Mouse (Mus musculus) frontal cortex, adult (tissue): Measurements from ENCODE around the gene Hcn1.

Experiments
- ATAC-seq: cut with Nextera tagmentation; 2 replicates; pipeline ENCODE4 v1.9.2; 2017; ENCODE audit warnings: mild to moderate bottlenecking, moderate library complexity, mixed read lengths; ENCODE audit not compliant: low TSS enrichment

Gene Hcn1

DNA sequence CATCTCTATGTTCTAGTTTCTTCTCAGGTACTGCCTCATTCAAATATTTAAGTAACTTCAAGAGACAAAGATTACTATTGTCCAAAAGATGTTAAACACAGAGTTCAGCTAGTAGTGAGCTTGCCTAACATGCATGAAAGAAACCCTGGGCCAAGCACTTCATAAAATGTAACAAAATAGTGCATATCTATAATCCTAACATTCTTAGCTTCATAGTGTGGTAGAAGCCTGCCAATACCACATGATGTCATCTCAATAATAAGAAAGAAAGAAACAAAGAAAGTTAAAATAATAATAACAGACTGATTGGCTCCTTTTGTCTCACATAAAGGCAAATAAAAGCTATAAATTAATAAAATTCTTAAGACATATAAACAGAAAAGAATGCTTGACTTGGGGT lies 103.5 kb downstream of the Hcn1 start:
- no peak for ATAC-seq

GRCm38 (mm10) chr13:117705997-117706396 lies 103.9 kb downstream of the Hcn1 start:
- no peak for ATAC-seq

DNA sequence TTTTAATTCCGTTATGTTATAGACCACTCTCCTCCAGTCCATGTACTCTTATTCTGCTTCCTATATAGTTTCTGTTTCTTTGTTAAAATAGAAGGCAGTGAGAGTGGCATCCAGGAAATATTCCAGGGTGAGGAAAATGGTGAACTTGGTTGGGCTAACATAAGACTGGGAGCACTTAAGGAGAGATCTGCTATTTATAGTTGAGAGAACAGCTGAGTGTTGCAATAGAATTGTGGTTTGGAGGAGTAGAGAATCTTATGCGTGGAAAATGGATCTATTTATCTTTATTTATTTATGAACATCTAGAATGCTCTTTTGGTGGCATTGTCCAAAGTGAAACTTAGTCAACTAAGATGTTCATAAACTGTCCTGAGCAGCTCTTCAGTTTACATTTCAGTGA lies 104.4 kb downstream of the Hcn1 start:
- 0 out of 2 replicates have a peak, but pooled peaks have one; percentile 17 for ATAC-seq

DNA sequence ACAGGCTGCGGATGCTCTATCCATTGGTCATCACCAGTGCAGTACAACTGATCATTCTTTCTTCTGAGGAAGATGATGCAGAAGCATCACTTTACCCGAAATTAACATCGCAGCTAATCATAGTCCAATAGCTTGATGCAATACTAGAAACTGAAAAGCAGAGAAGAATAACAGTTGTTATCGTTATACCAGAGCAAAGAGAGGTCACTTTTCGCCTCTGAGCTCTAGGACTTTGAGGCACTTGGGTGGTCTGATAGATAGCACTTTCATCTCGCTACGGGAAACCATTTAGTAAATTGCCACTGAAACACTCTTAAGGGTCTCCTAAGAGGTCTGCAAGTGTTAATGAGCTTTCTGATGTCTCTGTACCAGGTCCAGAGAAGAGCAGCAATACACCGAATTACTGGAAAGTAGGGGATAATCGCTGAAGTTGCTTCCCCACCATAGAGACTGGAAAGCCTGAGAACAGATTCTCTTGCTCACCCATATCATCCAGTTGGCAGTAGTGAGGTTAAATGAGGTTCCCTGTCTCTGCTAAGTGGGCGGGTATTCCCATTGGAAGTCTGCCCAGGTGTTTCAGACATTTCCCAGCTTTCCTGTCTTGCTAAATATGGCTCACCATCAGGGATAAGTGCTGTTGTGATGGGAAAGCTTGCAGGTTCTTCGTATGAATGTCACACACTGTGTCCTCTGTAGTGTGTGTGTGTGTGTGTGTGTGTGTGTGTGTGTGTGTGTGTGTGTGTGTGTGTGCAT lies 105.0 kb downstream of the Hcn1 start:
- ATAC-seq: peak; percentile 75

GRCm38 (mm10) chr13:117710811-117711210 lies 108.7 kb downstream of the Hcn1 start:
- peak; percentile 53; the same call in 1 of the 2 replicates for ATAC-seq

DNA sequence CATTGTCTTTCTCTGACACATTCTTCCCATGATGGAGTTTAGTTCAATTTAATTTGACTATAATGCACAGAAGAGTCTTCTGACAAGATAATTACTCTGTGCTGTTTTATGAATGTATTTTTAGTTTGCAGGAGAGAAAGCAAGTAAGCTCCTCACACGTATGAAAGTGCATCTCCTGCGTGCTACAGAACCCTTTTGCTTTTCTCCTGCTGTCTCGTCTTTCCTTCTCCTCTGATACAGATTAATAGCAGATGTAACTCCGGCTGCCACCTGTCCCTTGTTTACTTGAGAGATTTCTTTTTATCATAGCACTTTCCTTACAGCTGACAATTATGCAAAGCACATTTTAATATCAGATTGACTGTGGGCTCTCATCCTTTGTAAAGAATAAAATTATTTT lies 120.0 kb downstream of the Hcn1 start:
- 0 out of 2 replicates have a peak, but pooled peaks have one; percentile 20 for ATAC-seq

- ATAC-seq: no peak
Observed at GRCm38 (mm10) chr13:117724083-117724482, 122.0 kb downstream of the Hcn1 start.

DNA sequence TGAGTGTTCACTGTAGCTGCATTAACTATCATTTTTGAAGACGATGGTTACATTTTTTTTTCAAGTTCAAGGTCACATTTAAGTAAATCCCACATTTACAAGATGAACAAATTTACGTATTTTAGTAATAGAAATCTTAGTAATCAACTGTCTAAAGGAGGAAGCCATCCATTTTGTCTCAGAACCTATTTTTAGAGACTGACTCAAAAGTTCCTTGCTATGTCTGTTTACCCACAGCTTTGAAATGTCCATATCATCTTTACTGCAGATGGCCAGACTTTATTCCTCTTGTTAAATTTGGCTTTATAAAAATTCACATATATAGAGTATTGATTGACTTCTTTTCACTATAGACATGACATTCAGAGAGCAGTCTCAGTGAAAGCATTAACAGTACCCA lies 126.3 kb downstream of the Hcn1 start:
- ATAC-seq: no peak

- ATAC-seq: no peak
Observed at GRCm38 (mm10) chr13:117732738-117733137, 130.6 kb downstream of the Hcn1 start.

GRCm38 (mm10) chr13:117744451-117744850 lies 142.3 kb downstream of the Hcn1 start:
- no peak for ATAC-seq

- no peak for ATAC-seq
Observed at GRCm38 (mm10) chr13:117745173-117745572, 143.1 kb downstream of the Hcn1 start.

DNA sequence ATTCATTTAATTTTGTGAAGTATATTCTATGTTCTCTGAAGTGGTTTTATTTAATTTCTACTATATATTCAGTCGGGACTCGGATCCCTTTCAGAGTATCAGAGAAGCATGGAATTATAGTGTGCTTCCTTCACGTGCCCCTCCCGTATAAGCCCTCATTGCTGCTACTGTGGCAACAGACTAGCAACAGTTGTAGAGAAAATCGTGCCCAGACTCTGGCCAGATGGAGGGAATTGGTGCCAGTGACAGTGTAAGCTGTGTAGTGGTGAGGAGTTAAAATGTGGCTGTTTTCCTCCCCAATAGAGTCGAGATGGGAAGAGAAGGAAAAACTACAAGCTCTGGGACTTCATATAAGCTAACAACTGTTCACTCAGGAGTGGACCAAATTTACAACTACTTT lies 163.4 kb downstream of the Hcn1 start:
- ATAC-seq: peak; percentile 99

- no peak for ATAC-seq
Observed at GRCm38 (mm10) chr13:117785376-117785775, 183.3 kb downstream of the Hcn1 start.

DNA sequence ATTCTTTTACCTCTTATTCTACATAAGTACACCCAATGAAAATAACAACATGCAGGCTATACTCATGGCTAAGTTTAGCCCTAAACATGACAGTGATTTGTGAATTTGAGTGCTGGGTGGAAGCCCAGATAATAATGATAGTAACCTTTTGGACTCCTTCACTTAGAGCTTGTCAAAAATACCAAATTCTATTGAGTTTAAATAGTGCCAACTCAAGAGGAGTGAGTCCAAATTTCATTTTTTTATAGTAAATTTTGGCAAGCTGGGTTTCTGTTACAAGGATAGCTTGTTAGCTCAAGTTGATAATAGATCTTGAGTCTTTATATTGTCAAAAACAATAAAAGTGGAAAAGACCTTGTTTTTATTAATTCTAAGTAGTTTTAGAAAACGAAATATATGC lies 190.7 kb downstream of the Hcn1 start:
- no peak for ATAC-seq

DNA sequence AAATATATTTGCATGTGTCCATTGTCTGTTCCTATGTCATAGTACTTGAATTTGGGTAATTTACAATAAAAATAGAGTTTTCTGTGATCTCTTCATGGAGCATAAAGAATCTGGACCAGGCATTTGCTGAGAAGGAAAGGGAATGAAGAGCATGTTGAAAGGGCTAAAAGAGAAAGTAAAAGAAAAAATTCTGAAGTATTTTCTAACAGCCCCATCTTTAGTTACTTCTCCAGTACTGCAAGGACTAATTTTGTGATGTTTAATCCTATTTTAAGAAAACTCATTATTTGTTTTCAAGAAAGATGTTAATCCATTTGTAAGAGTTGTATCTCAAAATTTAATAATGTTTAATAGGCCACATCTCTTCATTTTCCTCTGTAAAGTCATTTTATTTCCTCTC lies 198.9 kb downstream of the Hcn1 start:
- peak; percentile 63; the same call in 1 of the 2 replicates for ATAC-seq

DNA sequence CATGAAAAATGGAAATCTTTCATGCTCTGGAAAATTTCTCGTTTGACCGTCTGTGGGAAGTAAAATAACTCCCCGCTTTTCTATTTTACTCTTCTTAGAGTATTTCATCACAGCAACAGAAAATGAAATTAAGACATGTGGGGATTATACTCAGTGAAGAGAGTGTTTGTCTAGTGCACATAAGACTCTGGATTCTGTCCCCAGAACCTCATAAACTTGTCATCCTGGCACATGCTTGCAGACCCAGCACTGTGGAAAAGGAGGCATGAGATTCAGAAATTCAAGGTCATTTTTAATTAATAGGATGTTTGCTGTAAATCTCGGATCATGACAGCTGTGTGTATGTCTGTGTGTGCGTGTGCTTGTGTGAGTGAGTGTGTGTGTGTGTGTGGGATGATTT lies 225.5 kb downstream of the Hcn1 start:
- ATAC-seq: peak; percentile 62

GRCm38 (mm10) chr13:117836658-117837057 lies 234.5 kb downstream of the Hcn1 start:
- ATAC-seq: no peak

DNA sequence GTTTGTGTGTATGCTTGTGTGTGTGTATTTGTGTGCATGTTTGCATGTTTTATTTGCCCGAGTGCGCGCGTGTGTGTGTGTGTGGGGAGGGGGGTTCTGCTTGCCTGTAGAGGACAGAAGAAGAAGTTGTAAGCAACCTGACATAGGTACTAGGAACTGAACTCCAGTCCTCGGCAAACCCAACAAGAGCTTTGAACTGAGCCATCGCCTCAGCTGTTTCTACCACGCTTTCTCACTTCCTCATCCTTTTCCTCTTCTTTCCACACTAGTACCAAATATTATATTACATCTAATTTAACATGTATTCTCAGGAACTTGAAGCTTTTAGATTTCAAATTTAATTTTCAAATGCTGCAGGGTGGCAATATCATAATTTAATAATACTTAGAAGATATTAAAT lies 236.1 kb downstream of the Hcn1 start:
- ATAC-seq: no peak

DNA sequence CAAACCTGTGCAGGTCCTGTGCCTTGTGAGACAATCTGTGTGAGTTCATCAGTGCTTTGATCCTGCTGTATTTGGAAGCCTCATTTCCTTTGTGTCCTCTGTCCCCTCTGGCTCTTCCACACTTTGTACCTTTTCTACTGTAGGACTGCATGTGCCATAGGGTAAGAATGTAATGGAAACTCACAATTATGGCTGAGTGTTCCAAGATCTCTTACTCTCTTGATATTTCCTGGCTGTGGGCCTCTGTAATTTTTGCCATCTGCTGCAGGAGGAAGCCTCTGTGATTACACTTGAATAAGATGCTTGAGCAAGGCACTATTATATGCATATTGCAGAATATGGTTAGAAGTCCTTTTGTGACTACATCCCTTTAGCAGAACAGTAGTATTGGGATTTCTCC lies 240.2 kb downstream of the Hcn1 start:
- peak; percentile 57; the same call in 1 of the 2 replicates for ATAC-seq

DNA sequence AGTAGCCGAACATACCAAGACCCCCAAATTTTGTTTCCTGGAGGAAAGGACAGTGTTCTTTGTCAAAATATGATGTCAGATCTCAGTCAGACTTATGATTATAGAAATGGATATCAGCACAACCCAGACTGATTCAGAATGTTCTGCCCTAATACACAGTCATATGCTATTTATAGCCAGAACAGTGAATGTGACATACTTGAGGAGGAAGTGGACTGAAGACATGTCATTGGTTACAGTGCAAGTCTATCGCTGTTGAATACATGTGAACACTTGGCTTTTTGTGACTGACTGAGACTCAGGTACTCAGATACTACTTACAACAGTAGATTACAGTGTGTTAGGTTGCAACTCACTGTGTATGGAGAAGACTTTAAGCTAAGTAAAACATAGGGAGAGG lies 245.2 kb downstream of the Hcn1 start:
- no peak for ATAC-seq

DNA sequence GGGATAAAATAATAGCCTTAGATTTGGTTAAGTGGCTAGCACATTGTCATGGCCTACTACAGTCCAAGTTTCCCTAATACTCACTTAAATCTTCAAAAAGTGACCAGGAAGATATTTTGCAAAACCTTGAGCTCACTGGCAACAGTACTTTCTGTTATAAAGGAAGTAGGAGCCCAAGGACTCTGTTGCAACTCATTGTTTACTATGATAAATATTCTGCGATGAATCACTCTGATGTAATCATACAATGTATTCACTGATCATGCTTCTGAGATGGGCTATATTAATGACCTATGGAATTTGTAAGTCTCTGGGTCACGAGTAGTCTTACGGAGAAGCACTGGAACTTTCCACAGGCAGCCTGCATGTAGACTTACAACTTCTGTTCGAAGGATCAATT lies 246.6 kb downstream of the Hcn1 start:
- ATAC-seq: no peak

DNA sequence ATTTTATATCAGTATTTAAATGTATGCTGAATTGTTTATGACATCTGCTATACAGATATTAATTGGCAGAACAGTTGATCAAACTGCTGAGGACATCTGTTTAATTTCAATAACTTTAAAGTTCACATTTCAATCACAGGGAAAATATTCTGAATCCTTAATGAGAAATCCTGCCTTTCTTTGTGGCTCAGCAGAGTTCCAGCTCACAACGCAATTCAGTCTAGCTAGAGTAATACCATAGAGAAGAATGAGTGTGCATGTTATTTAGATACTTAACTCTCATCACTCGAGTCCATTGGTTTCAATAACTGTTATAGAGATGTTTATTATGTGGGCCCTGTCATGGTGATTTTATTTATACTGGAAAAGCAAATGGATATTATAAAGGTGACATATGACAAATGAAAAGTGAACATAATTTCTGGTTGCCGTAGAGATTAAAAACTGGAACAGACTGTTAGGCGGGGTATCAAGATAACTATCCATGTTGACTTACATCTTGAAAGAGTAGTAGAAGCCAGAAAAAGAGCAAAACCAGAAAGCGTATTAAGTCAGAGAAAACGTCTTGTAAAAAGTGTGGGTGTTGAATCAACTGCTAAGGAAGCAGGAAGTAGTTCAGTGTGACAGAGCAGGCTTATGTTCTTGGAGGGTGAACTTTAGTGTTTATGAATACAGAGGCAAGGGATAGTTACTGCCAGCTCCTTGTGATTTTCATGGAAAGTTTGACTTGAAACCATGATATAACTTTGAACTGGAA lies 250.0 kb downstream of the Hcn1 start:
- peak; percentile 34; the same call in 1 of the 2 replicates for ATAC-seq

GRCm38 (mm10) chr13:117852711-117853051 lies 250.6 kb downstream of the Hcn1 start:
- no peak for ATAC-seq
